Mouse (Mus musculus): ENCODE results near the gene Bmi1. TPM values are rescaled to one million over a fixed set of nuclear protein-coding genes. Genes with fewer than 3 reads are reported as not detected.

The Bmi1 gene
- total RNA-seq, 1 experiment = 13.6 TPM

DNA sequence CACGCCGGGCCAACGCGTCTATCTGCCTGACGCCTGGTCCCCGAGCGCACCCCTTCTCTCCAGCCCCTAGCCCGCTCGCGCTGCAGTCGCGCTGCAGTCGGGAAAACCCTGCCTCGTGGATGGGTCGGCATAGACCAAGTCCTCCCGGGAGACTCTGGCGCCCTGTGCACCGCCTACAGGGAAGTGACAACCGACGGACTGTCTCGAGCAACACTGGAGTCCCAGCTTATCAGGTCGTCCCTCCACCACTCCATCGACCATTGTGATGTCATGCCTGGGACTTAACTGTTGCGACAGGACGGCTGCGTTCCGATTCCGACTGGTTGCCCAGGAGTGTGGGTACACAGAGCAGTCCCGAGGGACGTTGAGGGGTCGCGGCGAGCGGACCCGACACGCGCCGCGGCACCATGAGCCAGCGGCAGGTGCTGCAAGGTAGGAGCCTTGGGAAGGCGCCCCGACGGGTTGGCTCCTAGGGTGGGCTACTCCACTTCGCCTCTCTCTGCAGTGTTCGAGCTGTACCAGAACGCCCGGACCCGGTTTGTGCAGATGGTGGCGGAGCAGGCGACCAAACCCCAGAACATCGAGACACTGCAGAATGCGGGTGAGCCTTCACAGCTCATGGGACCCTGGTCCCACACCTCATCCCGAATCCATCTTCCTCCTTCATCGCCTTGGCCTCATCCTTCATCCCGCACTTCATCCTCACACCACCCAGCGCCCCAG is 22.0 kb downstream of the Bmi1 start:
- no peak overlapping the region for H3K27ac ChIP-seq (ENCODE audit: insufficient read depth, low read depth, low read length, poor library complexity, severe bottlenecking)
- H3K36me3 ChIP-seq (ENCODE audit: control insufficient read depth, insufficient read depth, low read length, poor library complexity, severe bottlenecking) = no peaks in the 10 kb centered on the region
- in situ Hi-C loops (cut with MboI; ENCODE audit: low sequenced_read_pairs in 2 of 2, unreplicated experiment in 2 of 2) = loop anchor here in 1 of 2 experiments (10.0 kb wide), 1 partner anchor 746 kb away; the partner anchor contains the start of gene Ptf1a
- TF ChIP-seq ZC3H11A (IDR thresholded peaks at IDR 0.05; ENCODE audit: borderline replicate concordance, low read depth, low read length) (no peak), HCFC1 (IDR thresholded peaks at IDR 0.05; ENCODE audit: borderline replicate concordance, insufficient read depth, low read length) (no peak), ZNF384 (IDR thresholded peaks at IDR 0.05; ENCODE audit: low read depth, low read length) (no peak), CHD2 (IDR thresholded peaks at IDR 0.05; ENCODE audit: low read depth, low read length) (no peak), MAFK (IDR thresholded peaks at IDR 0.05; ENCODE audit: insufficient read depth, low read depth, low read length) (no peak)
- H3K4me1 ChIP-seq (ENCODE audit: control insufficient read depth in 2 of 2, insufficient read depth in 2 of 2, low read length in 2 of 2, poor library complexity in 1 of 2) = no peaks in the 10 kb centered on the region
- no peak overlapping the region for H3K9ac ChIP-seq (ENCODE audit: insufficient read depth, low read depth, low read length, poor library complexity, severe bottlenecking)
- peak overlapping the region; percentile 4 to 10; a peak in 2 of 4 replicates for H3K4me3 ChIP-seq (ENCODE audit: insufficient read depth in 1 of 2, low read depth in 1 of 2, low read length in 2 of 2, poor library complexity in 1 of 2, severe bottlenecking in 1 of 2)
- no peaks in the 10 kb centered on the region for H3K9me3 ChIP-seq (ENCODE audit: control insufficient read depth, insufficient read depth, low read depth, low read length)
- DNase-seq (ENCODE audit: low read depth, low spot score) = no peak

DNA sequence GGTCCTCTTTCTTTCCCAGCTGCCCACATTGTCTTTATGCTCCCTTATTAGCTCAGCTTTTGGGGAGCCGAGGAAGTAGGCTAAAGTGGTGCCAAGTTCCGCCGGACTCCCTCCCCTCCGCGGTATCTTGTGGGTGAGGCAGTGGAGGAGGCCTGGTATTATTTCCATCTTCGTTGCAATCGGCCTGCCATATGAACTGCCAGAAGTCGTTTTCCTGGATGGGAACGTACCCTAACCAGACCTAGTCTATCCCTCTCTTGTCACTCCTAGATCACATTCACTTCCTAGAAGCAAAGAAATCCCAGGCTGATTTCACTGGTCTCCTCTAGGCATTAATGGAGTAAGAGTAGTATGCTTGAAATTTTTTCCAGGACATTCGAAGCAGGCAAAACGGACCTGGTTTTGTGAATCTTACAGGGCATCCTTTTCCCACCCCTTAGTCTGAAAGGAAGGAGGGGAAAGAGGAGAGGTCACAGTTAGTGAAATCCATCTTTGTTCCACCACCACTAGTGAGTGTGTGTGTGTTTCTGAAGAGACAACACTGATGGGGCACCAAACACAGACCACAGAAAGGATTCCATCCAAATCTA is 22.7 kb downstream of the Bmi1 start:
- in situ Hi-C loops (cut with MboI; ENCODE audit: low sequenced_read_pairs in 2 of 2, unreplicated experiment in 2 of 2) = loop anchor here in 1 of 2 experiments (10.0 kb wide), 1 partner anchor 745 kb away; the partner anchor contains the start of gene Ptf1a

DNA sequence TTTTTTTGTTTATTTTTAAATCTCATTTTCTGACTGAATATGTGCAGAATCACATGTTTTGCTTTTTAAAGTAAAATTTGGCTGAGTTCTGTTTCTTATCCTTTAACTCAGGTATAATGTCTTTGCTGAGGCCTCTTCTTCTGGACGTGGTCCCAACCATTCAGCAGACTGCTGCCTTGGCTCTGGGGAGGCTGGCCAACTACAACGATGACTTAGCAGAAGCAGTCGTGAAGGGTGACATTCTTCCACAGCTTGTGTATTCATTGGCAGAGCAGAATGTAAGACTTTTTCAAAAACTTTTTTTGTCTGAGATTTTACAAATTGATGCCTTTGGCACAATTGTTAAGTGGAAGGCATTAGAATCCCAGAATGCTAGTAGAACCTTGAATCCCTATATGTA is 33.5 kb downstream of the Bmi1 start:
- no peak overlapping the region for H3K9ac ChIP-seq (ENCODE audit: insufficient read depth, low read depth, low read length, poor library complexity, severe bottlenecking)
- H3K36me3 ChIP-seq (ENCODE audit: control insufficient read depth, insufficient read depth, low read length, poor library complexity, severe bottlenecking) = no peaks in the 10 kb centered on the region
- no peak for DNase-seq (ENCODE audit: low read depth, low spot score)
- TF ChIP-seq HCFC1 (IDR thresholded peaks at IDR 0.05; ENCODE audit: borderline replicate concordance, insufficient read depth, low read length) (no peak), ZNF384 (IDR thresholded peaks at IDR 0.05; ENCODE audit: low read depth, low read length) (no peak), CHD2 (IDR thresholded peaks at IDR 0.05; ENCODE audit: low read depth, low read length) (no peak), ZC3H11A (IDR thresholded peaks at IDR 0.05; ENCODE audit: borderline replicate concordance, low read depth, low read length) (no peak), MAFK (IDR thresholded peaks at IDR 0.05; ENCODE audit: insufficient read depth, low read depth, low read length) (no peak)
- H3K4me1 ChIP-seq (ENCODE audit: control insufficient read depth in 2 of 2, insufficient read depth in 2 of 2, low read length in 2 of 2, poor library complexity in 1 of 2) = no peaks in the 10 kb centered on the region
- in situ Hi-C loops (cut with MboI; ENCODE audit: low sequenced_read_pairs in 2 of 2, unreplicated experiment in 2 of 2) = no loop called here
- no peak overlapping the region for H3K4me3 ChIP-seq (ENCODE audit: insufficient read depth in 1 of 2, low read depth in 1 of 2, low read length in 2 of 2, poor library complexity in 1 of 2, severe bottlenecking in 1 of 2)
- H3K27ac ChIP-seq (ENCODE audit: insufficient read depth, low read depth, low read length, poor library complexity, severe bottlenecking) = no peak overlapping the region
- H3K9me3 ChIP-seq (ENCODE audit: control insufficient read depth, insufficient read depth, low read depth, low read length) = no peaks in the 10 kb centered on the region

More for the DNA sequence above, 22.7 kb downstream of the Bmi1 start:
- Histone ChIP-seq H3K27ac (ENCODE audit: insufficient read depth, low read depth, low read length, poor library complexity, severe bottlenecking) (no peak overlapping the region), H3K4me3 (ENCODE audit: insufficient read depth in 1 of 2, low read depth in 1 of 2, low read length in 2 of 2, poor library complexity in 1 of 2, severe bottlenecking in 1 of 2) (peak overlapping the region in 1 of 2 experiments; percentile 4; a peak in 1 of 4 replicates), H3K36me3 (ENCODE audit: control insufficient read depth, insufficient read depth, low read length, poor library complexity, severe bottlenecking) (no peaks in the 10 kb centered on the region), H3K9me3 (ENCODE audit: control insufficient read depth, insufficient read depth, low read depth, low read length) (no peaks in the 10 kb centered on the region), H3K9ac (ENCODE audit: insufficient read depth, low read depth, low read length, poor library complexity, severe bottlenecking) (no peak overlapping the region), H3K4me1 (ENCODE audit: control insufficient read depth in 2 of 2, insufficient read depth in 2 of 2, low read length in 2 of 2, poor library complexity in 1 of 2) (no peaks in the 10 kb centered on the region)
- TF ChIP-seq HCFC1 (IDR thresholded peaks at IDR 0.05; ENCODE audit: borderline replicate concordance, insufficient read depth, low read length) (no peak), MAFK (IDR thresholded peaks at IDR 0.05; ENCODE audit: insufficient read depth, low read depth, low read length) (no peak), CHD2 (IDR thresholded peaks at IDR 0.05; ENCODE audit: low read depth, low read length) (no peak), ZNF384 (IDR thresholded peaks at IDR 0.05; ENCODE audit: low read depth, low read length) (no peak), ZC3H11A (IDR thresholded peaks at IDR 0.05; ENCODE audit: borderline replicate concordance, low read depth, low read length) (no peak)
- no peak for DNase-seq (ENCODE audit: low read depth, low spot score)

DNA sequence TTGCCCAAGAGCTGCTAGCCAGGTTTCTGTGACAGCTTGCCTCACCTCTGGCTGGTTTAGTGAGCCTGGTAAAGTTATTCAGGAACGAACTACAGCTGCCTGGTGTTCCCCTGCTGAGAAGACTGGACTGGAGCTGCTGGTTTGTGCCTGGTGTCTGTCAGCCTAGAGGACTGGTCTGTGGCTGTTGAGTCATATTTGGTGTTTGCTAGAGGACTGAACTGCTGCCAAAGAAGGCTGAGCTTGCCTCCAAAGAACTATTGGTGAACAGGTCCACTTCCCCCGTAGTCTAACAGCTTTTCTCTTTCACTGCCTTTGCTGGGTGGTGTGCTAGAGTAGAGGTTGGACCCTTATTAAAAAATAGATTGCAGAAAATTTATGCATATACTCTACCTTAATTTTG is 36.3 kb downstream of the Bmi1 start:
- Histone ChIP-seq H3K4me1 (ENCODE audit: control insufficient read depth in 2 of 2, insufficient read depth in 2 of 2, low read length in 2 of 2, poor library complexity in 1 of 2) (no peaks in the 10 kb centered on the region), H3K4me3 (ENCODE audit: insufficient read depth in 1 of 2, low read depth in 1 of 2, low read length in 2 of 2, poor library complexity in 1 of 2, severe bottlenecking in 1 of 2) (no peak overlapping the region), H3K36me3 (ENCODE audit: control insufficient read depth, insufficient read depth, low read length, poor library complexity, severe bottlenecking) (no peaks in the 10 kb centered on the region), H3K9ac (ENCODE audit: insufficient read depth, low read depth, low read length, poor library complexity, severe bottlenecking) (no peak overlapping the region), H3K27ac (ENCODE audit: insufficient read depth, low read depth, low read length, poor library complexity, severe bottlenecking) (no peak overlapping the region), H3K9me3 (ENCODE audit: control insufficient read depth, insufficient read depth, low read depth, low read length) (no peaks in the 10 kb centered on the region)
- in situ Hi-C loops (cut with MboI; ENCODE audit: low sequenced_read_pairs in 2 of 2, unreplicated experiment in 2 of 2) = no loop called here
- TF ChIP-seq CHD2 (IDR thresholded peaks at IDR 0.05; ENCODE audit: low read depth, low read length) (no peak), HCFC1 (IDR thresholded peaks at IDR 0.05; ENCODE audit: borderline replicate concordance, insufficient read depth, low read length) (no peak), ZNF384 (IDR thresholded peaks at IDR 0.05; ENCODE audit: low read depth, low read length) (no peak), MAFK (IDR thresholded peaks at IDR 0.05; ENCODE audit: insufficient read depth, low read depth, low read length) (no peak), ZC3H11A (IDR thresholded peaks at IDR 0.05; ENCODE audit: borderline replicate concordance, low read depth, low read length) (no peak)
- DNase-seq (ENCODE audit: low read depth, low spot score) = no peak

Data from ES-E14 (cell line).